Mouse (Mus musculus) thymus, postnatal 36 days (tissue): Measurements from ENCODE around the gene Sec63.

ENCODE experiments used
- DNase-seq, 2 experiments: peaks; one replicate each; pipeline ENCODE4 v3.0.0; 2022; ENCODE audit warnings: mixed read lengths in 2 of 2

The Sec63 gene

DNA sequence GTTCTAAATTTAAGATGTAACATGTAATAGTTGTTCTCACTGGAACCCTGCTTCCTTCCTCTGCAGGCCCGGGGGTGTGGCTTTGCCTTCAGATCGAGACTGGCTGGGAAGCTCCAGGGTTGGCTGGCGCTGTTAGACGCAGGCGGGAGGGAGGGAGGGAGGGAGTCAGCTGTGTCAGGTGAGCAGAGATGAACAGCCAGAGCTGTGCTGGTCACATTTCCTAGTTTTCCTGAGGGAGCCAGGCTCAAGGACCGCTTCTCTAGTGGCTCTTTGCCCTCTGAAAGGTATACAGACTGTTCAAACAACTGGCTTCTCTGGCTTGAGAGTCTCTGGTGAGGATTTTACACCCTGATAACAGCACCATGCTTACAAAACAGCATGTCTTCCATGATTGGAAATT is 69.1 kb downstream of the Sec63 start:
- peak in 1 of 2 experiments; percentile 36 for DNase-seq

GRCm38 (mm10) chr10:42832677-42833076 is 71.4 kb downstream of the Sec63 start:
- no peak for DNase-seq

DNA sequence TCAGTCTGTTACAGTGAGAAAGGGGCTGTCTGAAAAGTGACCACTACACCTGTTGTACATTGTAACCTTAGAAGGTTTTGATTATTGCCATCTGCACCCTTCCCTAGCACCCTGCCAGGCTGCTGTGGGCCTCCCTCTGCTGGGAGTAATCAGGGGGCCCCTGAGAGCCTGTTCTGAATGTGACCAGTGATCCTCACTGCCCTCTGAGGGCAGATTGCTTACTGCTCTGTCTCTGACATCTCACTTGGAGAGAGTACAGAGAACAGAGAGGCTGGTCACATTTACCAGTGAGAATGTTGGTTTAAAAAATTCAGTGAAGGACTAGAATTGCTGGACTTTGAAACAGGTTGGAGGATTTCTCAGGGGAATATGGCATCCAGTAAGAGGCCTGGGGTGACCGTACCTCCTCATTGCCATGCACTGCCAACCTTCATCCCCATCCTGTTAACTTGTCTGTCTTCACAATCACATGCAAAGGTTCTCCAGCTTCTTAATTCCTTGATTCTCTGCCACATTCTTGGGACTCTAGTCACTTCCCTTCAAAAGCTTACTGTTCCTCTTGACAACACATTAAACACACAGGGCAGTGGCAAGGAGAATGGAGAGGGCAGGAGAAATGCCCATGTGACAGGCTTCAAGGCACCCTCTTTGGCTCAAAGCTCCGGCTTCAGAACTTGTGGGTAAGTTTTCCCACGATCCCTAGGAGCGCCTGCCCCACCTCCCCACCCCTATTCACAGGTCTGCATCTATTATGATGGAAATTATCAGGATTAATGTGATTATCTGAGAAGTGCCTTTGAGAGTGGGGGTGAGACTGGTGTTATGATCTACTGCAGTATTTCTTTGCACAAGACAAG is 72.8 kb downstream of the Sec63 start:
- no peak for DNase-seq

DNA sequence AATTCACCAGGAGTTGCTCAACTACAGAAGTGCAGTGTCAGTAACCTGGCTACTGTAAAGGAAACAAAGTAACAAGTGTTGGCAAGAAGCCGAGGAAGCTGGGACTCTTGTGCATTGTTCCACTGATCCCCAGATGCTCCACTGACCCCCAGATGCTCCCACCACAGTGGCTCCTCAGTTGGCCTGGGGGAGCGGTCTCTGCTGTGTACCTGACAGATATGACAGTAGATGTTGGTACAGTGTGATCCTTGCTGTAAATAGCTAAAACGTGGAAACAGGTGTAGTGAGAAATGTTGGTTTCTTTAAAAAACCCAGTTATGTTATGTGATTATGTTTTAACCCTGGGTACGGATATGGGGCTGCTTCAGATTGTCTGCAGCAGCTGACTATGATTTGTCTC is 76.8 kb downstream of the Sec63 start:
- no peak for DNase-seq

- DNase-seq: no peak
Observed at GRCm38 (mm10) chr10:42838736-42839135, 77.4 kb downstream of the Sec63 start.

GRCm38 (mm10) chr10:42840036-42840435 is 78.7 kb downstream of the Sec63 start:
- no peak for DNase-seq

- DNase-seq: peak; percentile 46 to 49
Observed at GRCm38 (mm10) chr10:42841531-42842195, 80.4 kb downstream of the Sec63 start.

- DNase-seq: peak; percentile 77 to 80
Observed at GRCm38 (mm10) chr10:42842358-42842757, 81.1 kb downstream of the Sec63 start.

- no peak for DNase-seq
Observed at GRCm38 (mm10) chr10:42843416-42843815, 82.1 kb downstream of the Sec63 start.

GRCm38 (mm10) chr10:42845480-42845879 is 84.2 kb downstream of the Sec63 start:
- DNase-seq: no peak

DNA sequence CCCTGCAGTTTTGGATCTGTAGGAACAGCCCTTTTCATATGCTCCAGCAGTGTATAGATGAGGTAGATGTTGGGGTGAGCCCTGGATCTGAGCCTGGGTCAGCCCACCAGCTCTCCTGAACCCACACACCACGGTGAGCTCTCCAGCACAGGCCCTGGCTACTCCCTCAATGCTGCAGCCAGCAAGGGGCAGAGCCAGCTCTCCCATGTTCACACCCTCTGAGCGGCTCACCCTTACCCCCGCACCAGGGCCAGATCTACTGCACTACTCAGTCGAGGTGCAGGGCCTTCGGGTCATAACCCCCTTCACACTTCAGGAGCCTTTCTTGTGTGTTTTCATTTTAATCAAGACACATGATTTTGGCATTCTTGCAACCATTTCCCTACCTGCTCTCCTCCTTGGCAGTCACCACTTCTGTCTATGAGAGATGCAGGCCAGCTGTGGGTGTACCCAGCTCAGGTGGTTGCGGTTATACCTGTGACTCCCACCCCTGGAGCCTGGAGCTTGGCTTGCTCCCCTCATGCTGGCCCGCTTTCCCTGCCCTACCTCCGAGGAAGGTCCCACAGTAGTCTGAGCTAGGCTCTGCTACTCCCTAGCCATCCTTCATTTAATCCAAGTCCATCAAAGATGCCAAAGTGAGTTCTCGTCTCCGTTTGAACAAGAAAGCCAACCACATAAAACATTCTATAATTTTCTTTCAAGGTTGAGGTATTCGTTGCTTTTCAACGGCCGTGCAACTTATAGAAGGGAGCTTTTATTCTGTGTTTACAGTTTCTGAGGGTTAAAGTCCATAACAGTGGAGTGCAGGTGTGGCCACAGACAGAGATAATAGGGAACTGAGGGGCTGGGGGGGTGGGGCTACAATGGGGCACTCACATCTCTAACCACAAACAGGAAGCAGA is 87.1 kb downstream of the Sec63 start:
- peak in 1 of 2 experiments; percentile 37 for DNase-seq

- peak in 1 of 2 experiments; percentile 57 for DNase-seq
Observed at GRCm38 (mm10) chr10:42849081-42849400, 87.7 kb downstream of the Sec63 start.

- DNase-seq: no peak
Observed at GRCm38 (mm10) chr10:42854838-42855237, 93.5 kb downstream of the Sec63 start.

DNA sequence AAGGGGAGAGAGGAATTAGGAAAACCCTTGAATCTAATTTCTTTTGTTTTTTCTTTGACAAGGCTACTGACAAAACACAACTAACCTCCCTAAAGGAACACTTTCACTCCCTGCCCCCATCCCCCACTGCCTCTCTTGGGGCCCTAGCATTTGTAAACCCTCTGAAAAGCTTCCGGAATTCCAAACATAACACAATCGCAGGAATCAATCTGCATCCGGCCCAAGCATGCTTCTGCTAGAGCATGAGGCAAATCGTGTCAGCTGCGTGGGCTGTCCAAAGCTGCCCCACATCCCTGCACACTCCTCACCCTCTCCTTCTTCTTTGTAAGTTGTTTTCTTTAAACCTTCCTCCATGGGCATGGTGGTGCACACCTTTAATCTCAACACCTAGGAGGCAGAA is 94.0 kb downstream of the Sec63 start:
- no peak for DNase-seq

GRCm38 (mm10) chr10:42856574-42856973 is 95.3 kb downstream of the Sec63 start:
- no peak for DNase-seq

DNA sequence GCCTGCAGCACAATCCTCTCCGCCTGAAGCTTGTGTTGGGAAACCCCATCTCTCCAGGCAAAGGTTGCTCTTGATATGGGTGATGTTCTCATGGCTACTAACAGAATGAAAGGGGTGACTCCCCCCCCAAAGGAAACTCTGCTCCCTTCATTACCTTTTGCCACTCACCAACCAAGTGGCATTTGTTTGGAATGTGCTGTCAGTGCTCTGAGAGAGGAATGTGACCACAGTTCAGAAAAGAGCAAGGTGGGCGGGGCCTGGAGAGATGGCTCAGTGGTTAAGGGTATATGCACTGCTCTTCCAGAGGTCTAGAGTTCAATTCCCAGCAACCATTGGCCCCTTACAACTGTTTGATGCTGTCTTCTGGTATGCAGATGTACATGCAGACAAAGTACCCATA is 95.7 kb downstream of the Sec63 start:
- DNase-seq: no peak

GRCm38 (mm10) chr10:42859781-42860158 is 98.5 kb downstream of the Sec63 start:
- DNase-seq: no peak

- peak; percentile 70 to 72 for DNase-seq
Observed at GRCm38 (mm10) chr10:42860159-42860911, 99.0 kb downstream of the Sec63 start, which contains the start of gene Scml4. Scml4 (plus strand) TSS chr10:42860370.

- peak; percentile 40 to 44 for DNase-seq
Observed at GRCm38 (mm10) chr10:42861446-42861845, 100.2 kb downstream of the Sec63 start.

- peak; percentile 59 to 77 for DNase-seq
Observed at GRCm38 (mm10) chr10:42862102-42862740, 100.9 kb downstream of the Sec63 start.

DNA sequence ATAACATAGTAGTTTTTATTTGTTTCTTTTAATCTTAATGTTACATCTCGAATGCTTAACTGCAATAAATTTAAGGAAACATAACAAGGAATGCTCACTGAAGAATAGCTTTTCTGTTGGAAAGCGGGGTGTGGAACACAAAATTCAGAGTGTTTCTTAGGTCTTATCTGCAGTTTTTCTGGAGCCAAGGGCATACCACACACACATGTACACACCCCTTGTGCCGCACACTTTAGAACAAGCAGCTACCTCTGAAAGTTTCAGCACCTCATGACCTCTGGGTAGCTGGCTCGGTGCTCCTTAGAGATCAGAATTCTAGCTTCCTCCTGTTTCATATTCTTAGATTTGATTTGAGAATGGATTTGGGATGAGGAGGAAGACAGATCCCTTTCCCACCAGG is 101.5 kb downstream of the Sec63 start:
- no peak for DNase-seq
